Mouse (Mus musculus) stomach, postnatal 0 days (tissue): ENCODE data around the gene Dnajc16.

Experiments
- CTCF ChIP-seq: IDR thresholded peaks from 2 replicates; pipeline ENCODE4 v1.5.1; 2016; ENCODE audit warnings: antibody characterized with exemption, low read depth, mild to moderate bottlenecking, moderate library complexity
- EP300 ChIP-seq: optimal IDR thresholded peaks from 2 replicates; pipeline ENCODE3; 2016; ENCODE audit warnings: antibody characterized with exemption

DNA sequence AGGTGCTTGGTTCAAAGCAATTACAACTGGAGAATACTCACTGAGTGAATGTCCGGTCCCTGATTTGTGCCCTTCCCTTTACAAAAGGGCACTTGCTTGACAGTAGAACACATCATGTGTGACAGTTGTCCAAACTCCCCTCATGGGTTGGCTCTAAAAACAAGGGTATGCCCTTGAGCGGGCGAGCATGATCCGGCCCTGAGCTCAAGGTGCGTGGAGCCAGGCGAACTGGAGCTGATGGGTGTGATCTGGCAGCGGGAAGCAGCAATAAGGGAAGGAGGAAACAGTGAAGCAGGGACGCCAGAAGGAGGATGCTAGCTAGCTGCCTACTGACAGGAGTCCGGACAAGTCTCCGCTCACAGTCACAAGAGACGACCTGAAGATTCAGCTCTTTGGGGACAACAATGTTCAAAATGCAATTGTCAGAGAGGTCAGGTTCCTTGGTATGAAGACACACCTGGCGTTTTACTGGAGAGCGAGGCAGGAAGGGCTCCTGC lies 28.6 kb downstream of the Dnajc16 start:
- TF ChIP-seq CTCF, result no peak
- TF ChIP-seq EP300, result no peak
